Mouse (Mus musculus): ENCODE data around the gene Eif4e2. TPM values are rescaled to one million over a fixed set of nuclear protein-coding genes. Genes with fewer than 3 reads are reported as not detected.

Gene Eif4e2
- total and polyA plus RNA-seq, 3 experiments = 175 to 264 (median 228) TPM

DNA sequence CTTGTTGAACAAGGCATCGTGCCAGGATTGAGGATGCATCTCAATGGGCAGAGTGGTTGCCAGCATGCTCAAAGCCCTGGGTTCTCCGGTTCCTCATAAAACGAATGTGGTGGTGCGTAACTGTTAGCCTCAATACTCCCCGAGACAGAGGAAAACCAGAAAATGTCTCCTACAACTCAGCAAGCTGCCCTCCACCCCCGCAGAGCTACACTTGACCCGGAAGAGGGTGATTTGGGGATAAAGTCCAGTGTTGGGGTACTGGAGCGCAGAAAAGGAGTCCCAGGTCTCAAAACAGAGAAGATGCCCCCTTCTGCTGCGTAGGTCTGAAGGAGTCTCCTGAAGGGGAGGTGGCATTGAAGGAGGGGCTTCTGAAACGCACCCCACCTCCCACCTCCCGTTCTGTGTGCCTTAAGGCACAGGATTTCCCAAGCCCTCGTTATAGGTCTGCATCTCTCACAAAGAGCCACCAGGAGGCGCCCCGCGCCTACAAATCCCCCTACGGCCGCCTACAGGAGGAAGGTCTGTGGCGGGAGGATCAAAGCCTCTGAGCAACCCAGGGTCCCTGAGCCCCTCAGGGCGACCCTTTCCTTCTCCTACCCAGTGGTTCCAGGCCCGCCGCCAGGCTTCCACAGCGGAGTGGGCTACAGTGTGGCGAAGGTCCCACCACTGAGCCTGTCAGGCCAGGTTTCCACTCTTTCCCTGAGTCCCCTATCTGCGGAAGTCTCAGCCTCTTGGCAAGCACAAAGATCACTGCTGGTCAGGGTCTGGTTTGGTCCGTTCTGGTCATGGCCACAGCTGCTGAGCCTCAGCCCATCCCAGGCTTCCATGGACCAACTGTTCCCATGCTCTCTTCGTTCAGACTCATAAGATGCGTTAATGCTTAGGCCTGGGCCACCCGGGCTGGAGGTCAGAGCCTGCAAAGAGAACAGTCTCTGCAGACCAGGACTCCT lies 39.4 kb upstream of the Eif4e2 start:
- no peaks in the 10 kb centered on the region for H3K79me2 ChIP-seq (replicated peaks; ENCODE audit: control insufficient read depth, extremely low read depth, insufficient read depth, poor library complexity, severe bottlenecking)
- in situ Hi-C loops (cut with MboI; ENCODE audit: low pct_ligation_motif_present, low pct_unique_long_range_greater_than_20kb, low sequenced_read_pairs) = no loop called here
- dilution Hi-C loops (cut with MboI; ENCODE audit: extremely low pct_ligation_motif_present, extremely low pct_unique_long_range_greater_than_20kb, low sequenced_read_pairs) = no loop called here
- H3K4me1 ChIP-seq (ENCODE audit: control insufficient read depth in 1 of 2, insufficient read depth in 2 of 2) = peaks cover 0 to 2% of the 10 kb centered on the region in 2 experiments; a peak in 1 of 4 replicates
- TF ChIP-seq MYC (IDR thresholded peaks at IDR 0.05; ENCODE audit: low read depth, low read length) (no peak), SMC3 (IDR thresholded peaks at IDR 0.05; ENCODE audit: low read depth, low read length) (peak; percentile 87), PAX5 (IDR thresholded peaks at IDR 0.05; ENCODE audit: low read length) (no peak), ZNF384 (IDR thresholded peaks at IDR 0.05; ENCODE audit: low read depth, low read length) (no peak), IRF4 (IDR thresholded peaks at IDR 0.05; ENCODE audit: low read depth, low read length) (0 out of 2 replicates have a peak, but pooled peaks have one; percentile 30), UBTF (IDR thresholded peaks at IDR 0.05; ENCODE audit: low read depth, low read length) (no peak), CTCF (conservative IDR thresholded peaks at IDR 0.05 in 1 of 2, IDR thresholded peaks at IDR 0.05 in 1 of 2; ENCODE audit: low read depth in 2 of 2, low read length in 2 of 2) (peak; percentile 62 to 95), NELFE (IDR thresholded peaks at IDR 0.05; ENCODE audit: low read depth, low read length) (peak; percentile 19; the same call in 1 of the 2 replicates), NRF1 (IDR thresholded peaks at IDR 0.05; ENCODE audit: low read depth, low read length) (no peak), ELF1 (IDR thresholded peaks at IDR 0.05; ENCODE audit: low read depth, low read length) (peak; percentile 18; the same call in 1 of the 2 replicates), RAD21 (IDR thresholded peaks at IDR 0.05; ENCODE audit: low read depth, low read length) (peak; percentile 89), RCOR1 (conservative IDR thresholded peaks at IDR 0.05; ENCODE audit: low read depth, low read length) (no peak), SIN3A (IDR thresholded peaks at IDR 0.05; ENCODE audit: low read length) (no peak)
- H3K9me3 ChIP-seq (replicated peaks; ENCODE audit: low read length) = no peaks in the 10 kb centered on the region
- no peak overlapping the region for H3K4me2 ChIP-seq (ENCODE audit: insufficient read depth, low read depth, poor library complexity, severe bottlenecking)
- no peak overlapping the region for H3K27ac ChIP-seq (ENCODE audit: insufficient read depth, low read depth)
- peaks cover 61% of the 10 kb centered on the region for H3K27me3 ChIP-seq (replicated peaks)
- no peaks in the 10 kb centered on the region for H3K36me3 ChIP-seq (replicated peaks in 1 of 2; ENCODE audit: control insufficient read depth in 1 of 2, insufficient read depth in 1 of 2, low read length in 1 of 2)
- peak; percentile 66 for DNase-seq (ENCODE audit: extremely low read depth)
- no peak overlapping the region for H3K9ac ChIP-seq (ENCODE audit: insufficient read depth, low read depth)
- H3K4me3 ChIP-seq (replicated peaks in 1 of 3; ENCODE audit: low read depth in 2 of 3, low read length in 2 of 3, poor library complexity in 1 of 3) = no peak overlapping the region

DNA sequence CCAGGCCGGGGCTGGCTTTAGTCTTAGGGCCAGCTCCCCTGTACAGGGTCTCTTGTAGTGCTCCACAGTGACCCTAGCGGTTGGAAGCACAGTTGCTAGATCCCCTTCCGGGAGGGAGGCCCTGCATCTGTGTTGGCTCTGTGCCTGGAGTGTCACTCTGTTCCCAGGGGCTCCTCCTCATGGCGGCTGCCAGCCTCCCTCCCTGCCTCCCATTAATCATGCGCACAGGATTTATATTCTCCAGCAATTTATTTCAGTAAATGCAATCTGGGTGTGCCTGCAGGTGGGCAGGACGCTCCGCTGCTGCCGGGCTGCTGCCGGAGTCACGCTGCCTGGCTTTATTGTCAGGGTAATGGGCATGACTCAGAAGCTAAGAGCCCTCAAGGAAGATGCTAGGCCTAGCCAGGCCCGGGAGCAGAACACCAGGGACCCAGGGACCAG lies 37.8 kb upstream of the Eif4e2 start:
- Histone ChIP-seq H3K4me2 (ENCODE audit: insufficient read depth, low read depth, poor library complexity, severe bottlenecking) (no peak overlapping the region), H3K27ac (ENCODE audit: insufficient read depth, low read depth) (no peak overlapping the region), H3K27me3 (replicated peaks) (peaks cover 55% of the 10 kb centered on the region), H3K79me2 (replicated peaks; ENCODE audit: control insufficient read depth, extremely low read depth, insufficient read depth, poor library complexity, severe bottlenecking) (no peaks in the 10 kb centered on the region), H3K4me1 (ENCODE audit: control insufficient read depth in 1 of 2, insufficient read depth in 2 of 2) (peaks cover 0 to 9% of the 10 kb centered on the region in 2 experiments; a peak in 2 of 4 replicates), H3K4me3 (replicated peaks in 1 of 3; ENCODE audit: low read depth in 2 of 3, low read length in 2 of 3, poor library complexity in 1 of 3) (no peak overlapping the region), H3K36me3 (replicated peaks in 1 of 2; ENCODE audit: control insufficient read depth in 1 of 2, insufficient read depth in 1 of 2, low read length in 1 of 2) (no peaks in the 10 kb centered on the region), H3K9me3 (replicated peaks; ENCODE audit: low read length) (no peaks in the 10 kb centered on the region), H3K9ac (ENCODE audit: insufficient read depth, low read depth) (no peak overlapping the region)
- dilution Hi-C loops (cut with MboI; ENCODE audit: extremely low pct_ligation_motif_present, extremely low pct_unique_long_range_greater_than_20kb, low sequenced_read_pairs) = no loop called here
- TF ChIP-seq ZC3H11A (IDR thresholded peaks at IDR 0.05; ENCODE audit: low read depth, low read length) = no peak
- TF ChIP-seq NELFE (IDR thresholded peaks at IDR 0.05; ENCODE audit: low read depth, low read length) = no peak
- TF ChIP-seq ZKSCAN1 (IDR thresholded peaks at IDR 0.05; ENCODE audit: borderline replicate concordance, low read depth, low read length) = no peak
- no peak for TF ChIP-seq ZNF384 (IDR thresholded peaks at IDR 0.05; ENCODE audit: low read depth, low read length)
- TF ChIP-seq POLR2A (IDR thresholded peaks at IDR 0.05; ENCODE audit: low read depth, low read length) = no peak
- TF ChIP-seq RAD21 (IDR thresholded peaks at IDR 0.05; ENCODE audit: low read depth, low read length) = no peak
- TF ChIP-seq USF1 (IDR thresholded peaks at IDR 0.05; ENCODE audit: low read depth, low read length) = no peak
- TF ChIP-seq POLR2AphosphoS2 (IDR thresholded peaks at IDR 0.05; ENCODE audit: low read depth, low read length) = no peak
- no peak for TF ChIP-seq ELF1 (IDR thresholded peaks at IDR 0.05; ENCODE audit: low read depth, low read length)
- TF ChIP-seq SMC3 (IDR thresholded peaks at IDR 0.05; ENCODE audit: low read depth, low read length) = no peak
- TF ChIP-seq CHD2 (IDR thresholded peaks at IDR 0.05; ENCODE audit: low read length) = no peak
- no peak for TF ChIP-seq PAX5 (IDR thresholded peaks at IDR 0.05; ENCODE audit: low read length)
- TF ChIP-seq MAFK (IDR thresholded peaks at IDR 0.05; ENCODE audit: insufficient replicate concordance, low read length) = no peak
- no peak for TF ChIP-seq MEF2A (IDR thresholded peaks at IDR 0.05; ENCODE audit: borderline replicate concordance, low read depth, low read length)
- DNase-seq (ENCODE audit: extremely low read depth) = no peak
- in situ Hi-C loops (cut with MboI; ENCODE audit: low pct_ligation_motif_present, low pct_unique_long_range_greater_than_20kb, low sequenced_read_pairs) = no loop called here

Data from CH12.LX (cell line).